Mouse (Mus musculus) left cerebral cortex, postnatal 10 days (tissue): Measurements from ENCODE around the gene 2010300C02Rik. TPM values are rescaled to one million over a fixed set of nuclear protein-coding genes. Genes with fewer than 3 reads are reported as not detected.

Experiments
- DNase-seq, 2 experiments: peaks; one replicate each; pipeline ENCODE4 v3.0.0; 2021 to 2022; ENCODE audit warnings: low spot score in 2 of 2, mixed read lengths in 1 of 2; ENCODE audit errors: extremely low spot score in 1 of 2
- intact Hi-C: fragments of 180-260 bp; cut with DNase I; formaldehyde crosslinking; loops from one replicate; pipeline ENCODE4 v1.15.1; 2025
- total RNA-seq, 2 experiments: library from RNA; stranded (reverse); gene quantifications; 2 replicates each; pipeline ENCODE4 v1.2.3; 2021

Gene 2010300C02Rik
- total RNA-seq, 2 experiments from 2014 or later: 106 to 122 TPM

DNA sequence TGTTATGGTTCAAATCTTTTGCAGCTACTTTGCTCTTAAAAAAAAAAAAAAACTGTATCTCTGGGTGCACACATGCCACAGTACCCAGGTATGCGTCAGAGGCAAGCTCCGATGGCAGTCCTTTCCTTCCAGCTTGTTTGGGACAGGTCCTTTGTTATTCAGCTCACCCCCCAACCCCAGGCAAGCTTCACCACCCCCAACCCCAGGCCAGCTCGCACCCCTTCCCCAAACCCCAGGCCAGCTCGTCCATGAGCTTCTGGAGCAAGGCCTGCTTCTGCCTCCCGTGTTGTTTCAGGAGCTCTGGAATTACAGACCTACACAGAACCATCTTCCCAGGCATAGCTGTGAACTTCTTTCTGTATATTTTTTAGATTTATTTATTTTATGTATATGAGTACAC is 83.1 kb downstream of the 2010300C02Rik start:
- intact Hi-C loops: loop anchor here (5.0 kb wide), 3 partner anchors 165 to 365 kb away; no protein-coding TSS in a partner anchor
- no peak for DNase-seq

- intact Hi-C loops: loop anchor here (5.0 kb wide), 3 partner anchors 164 to 364 kb away; no protein-coding TSS in a partner anchor
Observed at GRCm38 (mm10) chr1:37636169-37636568, 83.7 kb downstream of the 2010300C02Rik start.

DNA sequence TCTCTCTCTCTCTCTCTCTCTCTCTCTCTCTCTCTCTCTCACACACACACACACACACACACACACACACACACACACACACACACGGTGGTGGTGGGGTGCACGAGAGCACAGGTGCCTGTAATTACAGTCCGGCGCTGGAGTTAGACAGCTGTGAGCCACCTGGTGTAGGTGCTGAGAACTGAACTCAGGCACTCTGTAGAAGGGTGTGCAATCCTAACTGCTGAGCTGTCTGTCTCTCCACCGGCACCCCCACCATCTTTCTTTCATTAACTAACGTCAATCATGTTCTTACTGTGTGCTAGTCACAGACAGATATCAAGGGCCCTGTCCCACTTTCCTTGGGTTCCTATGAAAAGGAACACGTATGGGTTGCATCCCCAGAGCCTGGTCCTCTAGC is 84.2 kb downstream of the 2010300C02Rik start:
- intact Hi-C loops: loop anchor here (5.0 kb wide), 3 partner anchors 163 to 363 kb away; no protein-coding TSS in a partner anchor
- DNase-seq: no peak

More at GRCm38 (mm10) chr1:37636169-37636568, 83.7 kb downstream of the 2010300C02Rik start:
- DNase-seq: peak in 1 of 2 experiments; percentile 60

GRCm38 (mm10) chr1:37634658-37635057 is 85.2 kb downstream of the 2010300C02Rik start:
- peak; percentile 36 to 54 for DNase-seq
- intact Hi-C loops: loop anchor here (5.0 kb wide), 5 partner anchors 72 to 362 kb away; partner anchors contain the start of gene Mgat4a

DNA sequence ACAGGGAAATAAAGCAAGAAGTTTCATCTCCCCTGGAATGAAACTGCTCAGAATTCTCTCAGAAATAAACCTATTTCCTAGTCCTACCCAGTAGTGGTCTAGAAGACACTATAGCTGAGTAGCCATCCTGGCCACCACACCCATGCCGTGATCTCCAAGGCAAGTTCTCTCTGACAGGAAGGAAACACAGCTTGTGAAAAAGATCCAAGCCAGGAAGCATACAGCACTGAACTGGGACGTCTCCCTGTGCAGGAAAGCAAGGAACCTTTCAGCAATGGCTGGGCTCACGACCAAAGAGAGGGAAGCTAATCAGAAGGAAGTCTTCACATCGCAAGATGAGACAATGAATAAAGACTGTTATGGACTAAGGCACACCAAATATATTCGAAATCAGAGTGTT is 86.4 kb downstream of the 2010300C02Rik start:
- intact Hi-C loops: loop anchor here (5.0 kb wide), 2 partner anchors 71 to 91 kb away; partner anchors contain the start of gene Mgat4a
- DNase-seq: peak in 1 of 2 experiments; percentile 20

DNA sequence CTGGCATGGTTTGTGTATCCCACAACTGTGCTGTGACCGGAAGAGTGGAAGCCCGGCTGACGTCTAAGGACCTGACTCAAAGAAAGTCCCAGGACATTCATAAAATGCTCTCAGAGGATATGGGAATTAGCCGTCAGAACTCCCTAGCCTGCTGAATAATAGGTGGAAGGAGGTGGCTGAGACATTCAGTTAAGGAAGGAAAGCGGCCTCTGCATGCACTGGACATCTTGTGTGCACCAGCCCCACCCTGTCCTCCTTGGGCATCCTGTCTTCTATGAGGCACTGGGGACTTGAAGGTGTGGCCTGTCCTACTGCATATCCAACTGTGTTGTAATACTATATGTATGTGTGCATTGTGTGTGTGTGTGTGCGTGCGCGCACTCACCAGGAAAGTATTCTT is 87.5 kb downstream of the 2010300C02Rik start:
- no peak for DNase-seq
- intact Hi-C loops: loop anchor here (5.0 kb wide), 2 partner anchors 70 to 90 kb away; partner anchors contain the start of gene Mgat4a

DNA sequence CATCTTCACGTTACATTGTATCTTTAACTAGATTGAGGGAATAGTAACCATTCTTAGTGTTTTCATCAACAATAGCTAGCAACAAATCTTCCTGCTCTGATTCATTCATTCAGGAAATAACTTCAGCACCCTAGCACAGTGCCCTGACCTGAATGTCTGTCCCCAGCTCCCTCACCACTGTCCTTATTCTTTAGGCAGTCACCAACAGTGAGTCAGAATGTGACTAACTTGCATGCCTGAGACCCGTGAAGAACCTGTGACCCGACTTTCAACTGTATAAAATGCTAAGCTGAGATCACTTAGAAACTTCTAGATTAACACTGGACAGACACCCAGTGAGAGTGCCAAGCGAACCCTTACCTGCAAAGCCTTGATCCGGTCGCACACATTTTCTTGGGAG is 88.4 kb downstream of the 2010300C02Rik start:
- intact Hi-C loops: loop anchor here (5.0 kb wide), 2 partner anchors 69 to 89 kb away; partner anchors contain the start of gene Mgat4a
- no peak for DNase-seq

DNA sequence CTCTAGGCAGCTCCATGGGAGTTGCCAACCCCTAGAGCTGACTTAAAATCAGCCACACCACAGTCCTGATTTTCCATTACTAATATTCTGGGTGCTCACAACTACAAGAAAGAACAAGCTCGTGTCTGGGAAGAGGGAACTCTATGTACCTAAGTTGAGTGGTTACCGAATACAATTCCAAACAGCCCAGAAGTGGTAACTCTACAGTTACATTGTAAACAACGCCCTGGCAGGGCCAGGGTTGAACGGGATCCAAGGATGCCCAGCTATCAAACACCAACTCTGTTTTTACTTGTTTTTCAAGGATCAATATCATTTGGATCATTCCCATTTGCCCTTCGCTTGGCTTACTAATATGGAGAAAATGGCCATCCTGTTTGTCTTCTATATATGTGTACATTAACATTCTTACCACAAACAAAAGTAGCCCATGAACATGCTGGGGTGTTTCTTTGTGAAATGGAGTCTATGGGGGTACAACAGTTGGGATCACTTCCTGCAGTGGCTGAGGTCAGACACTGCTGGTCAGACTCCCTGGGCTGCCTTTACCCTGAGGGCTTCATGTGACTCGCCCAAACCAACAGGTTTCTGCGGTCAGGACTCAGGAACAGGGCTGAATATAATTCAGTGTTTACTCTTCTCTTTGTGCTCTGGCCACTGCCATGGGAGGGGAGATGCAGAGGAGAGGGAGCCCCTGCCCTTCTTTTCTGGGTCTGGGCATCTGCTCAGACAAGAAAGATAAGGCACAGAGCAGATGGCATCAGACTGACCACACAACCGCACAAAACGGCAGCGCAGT is 89.3 kb downstream of the 2010300C02Rik start:
- intact Hi-C loops: loop anchor here (5.0 kb wide), 2 partner anchors 68 to 88 kb away; partner anchors contain the start of gene Mgat4a
- no peak for DNase-seq

- DNase-seq: no peak
- intact Hi-C loops: loop anchor here (5.0 kb wide), 2 partner anchors 68 to 88 kb away; partner anchors contain the start of gene Mgat4a
Observed at GRCm38 (mm10) chr1:37629876-37630275, 90.0 kb downstream of the 2010300C02Rik start.

GRCm38 (mm10) chr1:37628749-37629148 is 91.1 kb downstream of the 2010300C02Rik start:
- intact Hi-C loops: no loop called here
- DNase-seq: peak in 1 of 2 experiments; percentile 52

DNA sequence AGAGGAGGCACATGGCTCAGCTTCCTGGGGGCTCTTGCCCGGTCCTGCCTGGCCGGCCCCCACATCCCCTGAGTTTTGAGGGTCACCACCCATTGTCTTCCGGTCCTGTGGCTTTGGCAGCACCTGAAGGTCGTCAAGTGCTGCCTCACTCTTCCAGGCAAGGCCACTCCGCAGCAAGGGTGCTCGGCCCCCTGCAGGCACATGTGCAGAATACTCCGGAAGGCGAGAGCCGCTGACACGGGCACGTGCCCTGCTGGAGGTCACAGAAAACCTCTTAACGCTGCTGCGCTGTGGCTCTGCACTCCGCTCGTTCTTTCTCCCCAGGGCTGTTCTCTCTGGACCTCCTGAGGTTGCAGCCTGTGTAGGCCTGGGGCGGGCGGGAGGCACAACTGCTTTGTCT is 95.7 kb downstream of the 2010300C02Rik start:
- peak in 1 of 2 experiments; percentile 48 for DNase-seq
- intact Hi-C loops: no loop called here

- DNase-seq: no peak
- intact Hi-C loops: no loop called here
Observed at GRCm38 (mm10) chr1:37622049-37622448, 97.8 kb downstream of the 2010300C02Rik start.

DNA sequence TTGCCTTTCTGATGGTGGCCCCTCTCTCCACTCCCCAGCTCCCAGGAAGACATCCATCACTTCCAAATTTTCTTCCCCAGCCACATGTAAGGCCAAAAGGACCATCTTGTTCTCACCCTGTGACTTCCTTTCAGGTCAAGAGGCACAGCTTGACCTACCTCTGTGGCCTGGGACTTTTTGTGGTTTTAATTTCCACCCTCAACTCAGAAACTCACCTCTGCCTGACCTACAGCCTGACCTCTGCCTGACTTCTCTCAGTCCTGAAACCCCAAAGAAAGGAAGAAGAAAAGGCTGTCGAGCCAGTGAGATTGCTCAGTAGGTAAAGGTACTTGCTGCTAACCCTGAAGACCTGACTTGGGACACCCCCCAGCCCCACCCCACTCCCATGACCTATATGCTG is 100.3 kb downstream of the 2010300C02Rik start:
- intact Hi-C loops: loop anchor here (5.0 kb wide), 1 partner anchor 77 kb away; the partner anchor contains the start of gene Mgat4a
- no peak for DNase-seq

DNA sequence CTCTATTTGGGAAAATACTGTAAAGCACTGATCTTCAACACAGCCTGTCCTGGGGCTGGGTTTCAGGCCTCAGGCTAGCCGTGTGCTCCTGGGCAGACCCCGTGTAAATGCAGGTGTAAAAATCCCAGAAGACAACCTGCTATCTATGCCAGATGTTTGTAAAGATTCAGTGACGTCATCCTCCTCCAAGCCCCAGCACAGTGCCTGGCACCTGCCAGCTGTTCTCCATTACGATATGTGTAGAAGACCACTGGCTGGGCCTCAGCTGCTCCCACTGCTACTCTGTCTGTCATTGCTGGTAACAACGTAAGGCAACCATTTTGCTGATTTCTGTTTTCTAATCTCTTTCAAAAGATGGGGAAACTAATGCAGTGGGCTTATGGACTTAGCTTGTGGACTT is 102.8 kb downstream of the 2010300C02Rik start:
- intact Hi-C loops: loop anchor here (5.0 kb wide), 1 partner anchor 75 kb away; the partner anchor contains the start of gene Mgat4a

GRCm38 (mm10) chr1:37616569-37616968 is 103.3 kb downstream of the 2010300C02Rik start:
- DNase-seq: peak in 1 of 2 experiments; percentile 16
- intact Hi-C loops: loop anchor here (5.0 kb wide), 1 partner anchor 74 kb away; the partner anchor contains the start of gene Mgat4a

More for the DNA sequence above, 102.8 kb downstream of the 2010300C02Rik start:
- DNase-seq: peak in 1 of 2 experiments; percentile 6

GRCm38 (mm10) chr1:37615290-37616040 is 104.4 kb downstream of the 2010300C02Rik start:
- intact Hi-C loops: loop anchor here (5.0 kb wide), 1 partner anchor 73 kb away; the partner anchor contains the start of gene Mgat4a
- DNase-seq: peak in 1 of 2 experiments; percentile 13

- intact Hi-C loops: loop anchor here (5.0 kb wide), 1 partner anchor 73 kb away; the partner anchor contains the start of gene Mgat4a
- DNase-seq: peak in 1 of 2 experiments; percentile 32
Observed at GRCm38 (mm10) chr1:37614836-37615235, 105.0 kb downstream of the 2010300C02Rik start.

- intact Hi-C loops: no loop called here
- DNase-seq: peak in 1 of 2 experiments; percentile 58
Observed at GRCm38 (mm10) chr1:37614130-37614529, 105.8 kb downstream of the 2010300C02Rik start.
